Mouse (Mus musculus) heart, embryonic 14.5 days (tissue): Measurements from ENCODE around the gene Rrp12. TPM values are rescaled to one million over a fixed set of nuclear protein-coding genes. Genes with fewer than 3 reads are reported as not detected.

ENCODE experiments used
- ATAC-seq: fragments of 200-750 bp; cut with Nextera tagmentation; 2 replicates; pipeline ENCODE4 v1.8.0; 2017; ENCODE audit warnings: low read depth, moderate TSS enrichment; ENCODE audit not compliant: insufficient number of reproducible peaks, insufficient read depth, low FRiP score
- H3K27ac ChIP-seq, 2 experiments: fragments of 200-500 bp in 1 of 2; fragments of 300-500 bp in 1 of 2; sonication (generic) in 1 of 2; replicated peaks in 1 of 2; 2 replicates each; pipeline ENCODE4 v1.5.1; 2012 to 2014; ENCODE audit warnings: low read depth in 2 of 2, low read length in 2 of 2, control low read depth in 1 of 2, mild to moderate bottlenecking in 1 of 2, mixed read lengths in 1 of 2; ENCODE audit not compliant: control insufficient read depth in 1 of 2, insufficient read depth in 1 of 2
- H3K27me3 ChIP-seq: fragments of 300-500 bp; sonication (generic); 2 replicates; pipeline ENCODE4 v1.6.1; 2014; ENCODE audit warnings: mild to moderate bottlenecking, low read length, control low read depth; ENCODE audit not compliant: control insufficient read depth, insufficient read depth
- H3K36me3 ChIP-seq: fragments of 300-500 bp; sonication (generic); 2 replicates; pipeline ENCODE4 v1.6.1; 2014; ENCODE audit warnings: mild to moderate bottlenecking, control low read depth, low read length, mixed read lengths; ENCODE audit not compliant: control insufficient read depth, insufficient read depth
- H3K4me1 ChIP-seq, 2 experiments: fragments of 200-500 bp in 1 of 2; fragments of 300-500 bp in 1 of 2; sonication (generic) in 1 of 2; 2 replicates each; pipeline ENCODE4 v1.6.1; 2012 to 2014; ENCODE audit warnings: low read length in 2 of 2, control low read depth in 1 of 2, mixed read lengths in 1 of 2; ENCODE audit not compliant: control insufficient read depth in 2 of 2, insufficient read depth in 2 of 2
- H3K4me2 ChIP-seq: fragments of 300-500 bp; sonication (generic); 2 replicates; pipeline ENCODE4 v1.6.1; 2014; ENCODE audit warnings: mild to moderate bottlenecking, low read length
- H3K4me3 ChIP-seq, 2 experiments: fragments of 200-500 bp in 1 of 2; fragments of 300-500 bp in 1 of 2; sonication (generic) in 1 of 2; 2 replicates each; pipeline ENCODE4 v1.5.1; 2012 to 2014; ENCODE audit warnings: low read length in 2 of 2, mild to moderate bottlenecking in 2 of 2, control low read depth in 1 of 2, low read depth in 1 of 2, moderate library complexity in 1 of 2; ENCODE audit not compliant: control insufficient read depth in 1 of 2, insufficient read depth in 1 of 2
- H3K9ac ChIP-seq: fragments of 300-500 bp; sonication (generic); 2 replicates; pipeline ENCODE4 v1.6.1; 2014; ENCODE audit warnings: mild to moderate bottlenecking, low read length
- H3K9me3 ChIP-seq: fragments of 300-500 bp; sonication (generic); 2 replicates; pipeline ENCODE4 v1.6.1; 2016; ENCODE audit warnings: low read length, control low read depth; ENCODE audit not compliant: control insufficient read depth
- WGBS: fragments of 180-500 bp; shearing (Covaris S2); extraction: QIAGEN DNeasy Blood & Tissue Kit; methylation state at CpG from one replicate; pipeline ENCODE4 v1.1.7; 2014; 5-methylcytosine and 5-hydroxymethylcytosine counted together
- polyA plus RNA-seq: library from polyadenylated mRNA; unstranded; fragments of >200 nt; fragmentation: Nextera tagmentation; extraction: Ambion mirVana; gene quantifications from 2 replicates; pipeline ENCODE4 v1.2.1, GENCODE M21; 2014

Gene Rrp12
- polyA plus RNA-seq, 1 experiment from 2014 or later: 5.8 TPM

GRCm38 (mm10) chr19:41901696-41902095 is 5.7 kb upstream of the Rrp12 start:
- no peak for ATAC-seq
- Histone ChIP-seq H3K4me2 (no peak overlapping the region), H3K27ac (peak overlapping the region; percentile 50 to 69), H3K27me3 (no peaks in the 10 kb centered on the region), H3K9me3 (no peaks in the 10 kb centered on the region), H3K36me3 (no peaks in the 10 kb centered on the region), H3K9ac (no peak overlapping the region; the same call in 1 of the 2 replicates), H3K4me3 (no peak overlapping the region), H3K4me1 (peaks cover 6 to 14% of the 10 kb centered on the region in 2 experiments)
- 6% methylated on average over 2 of the region's 2 CpGs for WGBS

GRCm38 (mm10) chr19:41900495-41901090 is 4.6 kb upstream of the Rrp12 start:
- 85% methylated on average over 8 of the region's 8 CpGs for WGBS
- H3K4me3 ChIP-seq: no peak overlapping the region
- H3K4me2 ChIP-seq: no peak overlapping the region
- no peaks in the 10 kb centered on the region for H3K27me3 ChIP-seq
- no peaks in the 10 kb centered on the region for H3K9me3 ChIP-seq
- peaks cover 6 to 12% of the 10 kb centered on the region in 2 experiments for H3K4me1 ChIP-seq
- no peaks in the 10 kb centered on the region for H3K36me3 ChIP-seq
- H3K9ac ChIP-seq: no peak overlapping the region
- no peak overlapping the region for H3K27ac ChIP-seq
- no peak for ATAC-seq

- Histone ChIP-seq H3K36me3 (no peaks in the 10 kb centered on the region), H3K4me3 (no peak overlapping the region), H3K27ac (no peak overlapping the region), H3K4me2 (no peak overlapping the region), H3K9me3 (no peaks in the 10 kb centered on the region), H3K4me1 (peaks cover 13 to 20% of the 10 kb centered on the region in 2 experiments), H3K9ac (no peak overlapping the region), H3K27me3 (no peaks in the 10 kb centered on the region)
- WGBS: 47% methylated on average over 4 of the region's 4 CpGs
- no peak for ATAC-seq
These were observed 2.9 kb upstream of the Rrp12 start for GRCm38 (mm10) chr19:41898860-41899259.

DNA sequence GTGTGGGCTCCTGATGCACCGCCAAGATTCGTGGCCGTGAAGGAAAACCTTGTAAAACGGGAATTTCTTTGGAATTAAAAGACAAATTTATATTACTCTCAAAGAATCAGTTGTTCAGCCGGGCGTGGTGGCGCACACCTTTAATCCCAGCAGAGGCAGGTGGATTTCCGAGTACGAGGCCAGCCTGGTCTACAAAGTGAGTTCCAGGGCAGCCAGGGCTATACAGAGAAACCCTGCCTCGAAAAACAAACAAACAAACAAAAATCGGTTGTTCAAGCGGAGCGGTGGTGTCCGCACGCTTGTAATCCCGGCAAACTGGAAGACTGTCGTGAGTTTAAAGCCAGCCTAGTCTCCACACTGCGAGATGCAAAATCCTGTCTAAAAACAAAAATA is 342 bp upstream of the Rrp12 start:
- H3K36me3 ChIP-seq: peaks cover 9% of the 10 kb centered on the region
- H3K27me3 ChIP-seq: no peaks in the 10 kb centered on the region
- H3K4me3 ChIP-seq: peak overlapping the region; percentile 72 to 84
- no peaks in the 10 kb centered on the region for H3K9me3 ChIP-seq
- H3K27ac ChIP-seq: 0 out of 4 replicates have a peak overlapping the region, but pooled peaks of 1 of the 2 experiments have one; percentile 6
- peak overlapping the region; percentile 91 for H3K4me2 ChIP-seq
- WGBS: 18% methylated on average over 18 of the region's 18 CpGs
- peak overlapping the region; percentile 77 for H3K9ac ChIP-seq
- no peak for ATAC-seq
- peaks cover 7 to 13% of the 10 kb centered on the region in 2 experiments for H3K4me1 ChIP-seq

GRCm38 (mm10) chr19:41894959-41895358 is 1.0 kb downstream of the Rrp12 start:
- Histone ChIP-seq H3K4me3 (peak overlapping the region; percentile 72 to 84), H3K27ac (no peak overlapping the region), H3K4me1 (peaks cover 7 to 13% of the 10 kb centered on the region in 2 experiments), H3K27me3 (no peaks in the 10 kb centered on the region), H3K9me3 (no peaks in the 10 kb centered on the region), H3K36me3 (peaks cover 22% of the 10 kb centered on the region), H3K4me2 (peak overlapping the region; percentile 91), H3K9ac (peak overlapping the region; percentile 77)
- no peak for ATAC-seq
- WGBS: 27% methylated on average over 7 of the region's 7 CpGs

- no peaks in the 10 kb centered on the region for H3K27me3 ChIP-seq
- no peak for ATAC-seq
- no peaks in the 10 kb centered on the region for H3K4me1 ChIP-seq
- H3K4me3 ChIP-seq: no peak overlapping the region
- no peaks in the 10 kb centered on the region for H3K9me3 ChIP-seq
- no peak overlapping the region for H3K27ac ChIP-seq
- H3K4me2 ChIP-seq: no peak overlapping the region
- H3K36me3 ChIP-seq: peaks cover 86% of the 10 kb centered on the region
- H3K9ac ChIP-seq: no peak overlapping the region
These were observed 7.8 kb downstream of the Rrp12 start for GRCm38 (mm10) chr19:41888191-41888590.

DNA sequence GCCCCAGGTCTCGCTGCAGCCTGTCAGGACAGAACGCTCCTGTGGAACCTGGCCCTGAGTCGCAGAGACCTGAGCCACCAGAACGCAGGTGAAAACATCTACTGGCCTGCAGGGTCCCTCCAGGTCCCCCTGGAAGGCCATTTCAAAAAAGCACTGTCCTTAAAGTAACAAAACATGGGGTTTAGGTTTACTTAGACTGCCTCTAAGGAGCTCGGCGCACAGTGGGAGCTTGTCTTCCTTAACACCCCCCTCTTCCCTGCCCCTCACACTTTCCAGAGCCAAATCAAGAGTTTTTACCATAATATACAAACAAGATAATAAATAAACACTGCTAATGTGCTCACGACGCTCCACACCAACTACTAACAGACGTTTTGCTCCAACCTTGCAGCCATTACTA is 12.1 kb downstream of the Rrp12 start:
- 89% methylated on average over 9 of the region's 9 CpGs for WGBS
- ATAC-seq: no peak
- Histone ChIP-seq H3K9ac (no peak overlapping the region), H3K4me3 (no peak overlapping the region), H3K27ac (no peak overlapping the region), H3K36me3 (peaks cover 82% of the 10 kb centered on the region), H3K9me3 (no peaks in the 10 kb centered on the region), H3K27me3 (no peaks in the 10 kb centered on the region), H3K4me2 (no peak overlapping the region), H3K4me1 (no peaks in the 10 kb centered on the region)

DNA sequence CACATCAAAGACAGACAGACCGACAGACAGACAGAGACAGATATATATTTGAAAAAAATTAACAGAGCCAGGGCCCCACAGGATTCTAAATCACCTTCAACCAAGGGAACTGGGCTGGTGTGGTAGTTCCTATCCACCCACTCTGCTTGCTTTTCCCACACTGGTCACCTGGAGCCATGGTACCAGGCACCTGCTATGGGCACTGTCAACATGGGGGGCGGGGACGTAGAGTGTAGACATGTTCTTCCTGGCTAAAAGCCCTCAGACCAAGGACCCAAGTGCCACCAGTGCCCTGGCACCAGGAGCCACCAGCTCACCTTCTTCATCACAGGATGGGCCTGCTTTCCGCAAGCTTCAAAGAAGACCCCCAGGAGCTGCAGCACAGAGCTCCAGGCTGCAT is 14.1 kb downstream of the Rrp12 start:
- Histone ChIP-seq H3K4me2 (no peak overlapping the region), H3K9me3 (no peaks in the 10 kb centered on the region), H3K4me1 (no peaks in the 10 kb centered on the region), H3K36me3 (peaks cover 74% of the 10 kb centered on the region), H3K27me3 (no peaks in the 10 kb centered on the region), H3K27ac (no peak overlapping the region), H3K9ac (no peak overlapping the region), H3K4me3 (no peak overlapping the region)
- WGBS: 97% methylated on average over 4 of the region's 4 CpGs
- ATAC-seq: no peak
